Mouse (Mus musculus): ENCODE results near the gene 1700029F12Rik. TPM values are rescaled to one million over a fixed set of nuclear protein-coding genes. Genes with fewer than 3 reads are reported as not detected.
"Not testable (repeated sequence)": the region's sequence is repeated elsewhere in the genome, so short reads cannot be mapped to it uniquely, and the experiment has no call there.

Gene 1700029F12Rik
- polyA plus RNA-seq, 1 experiment from 2014 or later, result not detected

- not testable (repeated sequence) for H3K36me3 ChIP-seq; H3K9ac ChIP-seq; ATAC-seq (replicated peaks; ENCODE audit: insufficient number of reproducible peaks, insufficient read depth, low FRiP score, low read depth); H3K4me1 ChIP-seq (replicated peaks); H3K9me3 ChIP-seq (replicated peaks); H3K27ac ChIP-seq; H3K4me2 ChIP-seq; H3K4me3 ChIP-seq
- peaks cover 12% of the 10 kb centered on the region for H3K27me3 ChIP-seq
- 44% methylated on average over 18 of the region's 18 CpGs for whole genome bisulfite sequencing
Measured at GRCm38 (mm10) chr13:97064844-97065621, 30.9 kb upstream of the 1700029F12Rik start.

GRCm38 (mm10) chr13:97064413-97064812 lies 30.3 kb upstream of the 1700029F12Rik start:
- ATAC-seq (replicated peaks; ENCODE audit: insufficient number of reproducible peaks, insufficient read depth, low FRiP score, low read depth), result no peak
- H3K27ac ChIP-seq, result no peak overlapping the region

GRCm38 (mm10) chr13:97063431-97063830 lies 29.3 kb upstream of the 1700029F12Rik start:
- H3K36me3 ChIP-seq, result no peaks in the 10 kb centered on the region
- no peak overlapping the region for H3K4me3 ChIP-seq
- peaks cover 7% of the 10 kb centered on the region; the same call in 1 of the 2 replicates for H3K27me3 ChIP-seq
- H3K27ac ChIP-seq, result no peak overlapping the region
- 71% methylated on average over 2 of the region's 2 CpGs for WGBS
- H3K9me3 ChIP-seq (replicated peaks), result no peaks in the 10 kb centered on the region
- H3K4me2 ChIP-seq, result no peak overlapping the region
- H3K9ac ChIP-seq, result no peak overlapping the region
- ATAC-seq (replicated peaks; ENCODE audit: insufficient number of reproducible peaks, insufficient read depth, low FRiP score, low read depth), result no peak
- H3K4me1 ChIP-seq (replicated peaks), result no peaks in the 10 kb centered on the region

More at GRCm38 (mm10) chr13:97064413-97064812, 30.3 kb upstream of the 1700029F12Rik start:
- peaks cover 7% of the 10 kb centered on the region; the same call in 1 of the 2 replicates for H3K27me3 ChIP-seq
- H3K36me3 ChIP-seq, result no peaks in the 10 kb centered on the region
- H3K9me3 ChIP-seq (replicated peaks), result no peaks in the 10 kb centered on the region
- no peak overlapping the region for H3K9ac ChIP-seq
- no peak overlapping the region for H3K4me2 ChIP-seq
- WGBS, result 37% methylated on average over 3 of the region's 3 CpGs
- no peak overlapping the region for H3K4me3 ChIP-seq
- no peaks in the 10 kb centered on the region for H3K4me1 ChIP-seq (replicated peaks)

- Histone ChIP-seq H3K27ac (no peak overlapping the region), H3K4me3 (no peak overlapping the region), H3K4me1 (replicated peaks) (no peaks in the 10 kb centered on the region), H3K9me3 (replicated peaks) (no peaks in the 10 kb centered on the region), H3K36me3 (no peaks in the 10 kb centered on the region), H3K9ac (no peak overlapping the region), H3K4me2 (no peak overlapping the region), H3K27me3 (peaks cover 4% of the 10 kb centered on the region; the same call in 1 of the 2 replicates)
- 91% methylated on average over 3 of the region's 3 CpGs for WGBS
- ATAC-seq (replicated peaks; ENCODE audit: insufficient number of reproducible peaks, insufficient read depth, low FRiP score, low read depth), result no peak
Measured at GRCm38 (mm10) chr13:97062151-97062550, 28.0 kb upstream of the 1700029F12Rik start.

- H3K27ac ChIP-seq, result no peak overlapping the region
- H3K9ac ChIP-seq, result no peak overlapping the region
- H3K27me3 ChIP-seq, result no peaks in the 10 kb centered on the region
- WGBS, result 50% methylated on average over 5 of the region's 8 CpGs
- no peak overlapping the region for H3K4me3 ChIP-seq
- no peak overlapping the region for H3K4me2 ChIP-seq
- no peaks in the 10 kb centered on the region for H3K36me3 ChIP-seq
- no peaks in the 10 kb centered on the region for H3K4me1 ChIP-seq (replicated peaks)
- H3K9me3 ChIP-seq (replicated peaks), result no peaks in the 10 kb centered on the region
- ATAC-seq (replicated peaks; ENCODE audit: insufficient number of reproducible peaks, insufficient read depth, low FRiP score, low read depth), result no peak
Measured at GRCm38 (mm10) chr13:97060331-97060730, 26.2 kb upstream of the 1700029F12Rik start.

GRCm38 (mm10) chr13:97059746-97060145 lies 25.6 kb upstream of the 1700029F12Rik start:
- Histone ChIP-seq H3K9ac (no peak overlapping the region), H3K9me3 (replicated peaks) (no peaks in the 10 kb centered on the region), H3K27ac (no peak overlapping the region), H3K4me3 (no peak overlapping the region), H3K4me1 (replicated peaks) (no peaks in the 10 kb centered on the region), H3K27me3 (no peaks in the 10 kb centered on the region), H3K4me2 (no peak overlapping the region), H3K36me3 (no peaks in the 10 kb centered on the region)
- 92% methylated on average over 6 of the region's 6 CpGs for WGBS
- ATAC-seq (replicated peaks; ENCODE audit: insufficient number of reproducible peaks, insufficient read depth, low FRiP score, low read depth), result no peak

- H3K4me2 ChIP-seq, result no peak overlapping the region
- no peak overlapping the region for H3K27ac ChIP-seq
- WGBS, result 52% methylated on average over 4 of the region's 4 CpGs
- no peak overlapping the region for H3K9ac ChIP-seq
- H3K9me3 ChIP-seq (replicated peaks), result no peaks in the 10 kb centered on the region
- H3K4me1 ChIP-seq (replicated peaks), result 0 out of 2 replicates have a peak, but pooled peaks cover 4% of the 10 kb centered on the region
- no peaks in the 10 kb centered on the region for H3K36me3 ChIP-seq
- no peak overlapping the region for H3K4me3 ChIP-seq
- no peaks in the 10 kb centered on the region for H3K27me3 ChIP-seq
- ATAC-seq (replicated peaks; ENCODE audit: insufficient number of reproducible peaks, insufficient read depth, low FRiP score, low read depth), result no peak
Measured at GRCm38 (mm10) chr13:97057817-97058216, 23.7 kb upstream of the 1700029F12Rik start.

- Histone ChIP-seq H3K27me3 (no peaks in the 10 kb centered on the region), H3K9ac (no peak overlapping the region), H3K4me1 (replicated peaks) (0 out of 2 replicates have a peak, but pooled peaks cover 4% of the 10 kb centered on the region), H3K27ac (no peak overlapping the region), H3K4me2 (no peak overlapping the region), H3K9me3 (replicated peaks) (no peaks in the 10 kb centered on the region), H3K36me3 (no peaks in the 10 kb centered on the region), H3K4me3 (no peak overlapping the region)
- WGBS, result 43% methylated on average over 8 of the region's 8 CpGs
- no peak for ATAC-seq (replicated peaks; ENCODE audit: insufficient number of reproducible peaks, insufficient read depth, low FRiP score, low read depth)
Measured at GRCm38 (mm10) chr13:97053844-97054243, 19.7 kb upstream of the 1700029F12Rik start.

- 10% methylated on average over 11 of the region's 11 CpGs for WGBS
- H3K9me3 ChIP-seq (replicated peaks), result no peaks in the 10 kb centered on the region
- H3K27ac ChIP-seq, result no peak overlapping the region
- no peak overlapping the region for H3K4me3 ChIP-seq
- no peaks in the 10 kb centered on the region for H3K27me3 ChIP-seq
- H3K9ac ChIP-seq, result no peak overlapping the region
- 0 out of 2 replicates have a peak, but pooled peaks cover 4% of the 10 kb centered on the region for H3K4me1 ChIP-seq (replicated peaks)
- H3K36me3 ChIP-seq, result no peaks in the 10 kb centered on the region
- no peak overlapping the region for H3K4me2 ChIP-seq
- no peak for ATAC-seq (replicated peaks; ENCODE audit: insufficient number of reproducible peaks, insufficient read depth, low FRiP score, low read depth)
Measured at GRCm38 (mm10) chr13:97052667-97053066, 18.5 kb upstream of the 1700029F12Rik start.

GRCm38 (mm10) chr13:97051158-97051557 lies 17.0 kb upstream of the 1700029F12Rik start:
- Histone ChIP-seq H3K27ac (no peak overlapping the region), H3K27me3 (no peaks in the 10 kb centered on the region), H3K9ac (no peak overlapping the region), H3K4me1 (replicated peaks) (0 out of 2 replicates have a peak, but pooled peaks cover 4% of the 10 kb centered on the region), H3K9me3 (replicated peaks) (no peaks in the 10 kb centered on the region), H3K4me3 (no peak overlapping the region), H3K4me2 (no peak overlapping the region), H3K36me3 (no peaks in the 10 kb centered on the region)
- no peak for ATAC-seq (replicated peaks; ENCODE audit: insufficient number of reproducible peaks, insufficient read depth, low FRiP score, low read depth)
- 67% methylated on average over 6 of the region's 6 CpGs for WGBS

- no peaks in the 10 kb centered on the region for H3K4me1 ChIP-seq (replicated peaks)
- H3K9me3 ChIP-seq (replicated peaks), result no peaks in the 10 kb centered on the region
- H3K27me3 ChIP-seq, result no peaks in the 10 kb centered on the region
- 79% methylated on average over 13 of the region's 13 CpGs for WGBS
- no peaks in the 10 kb centered on the region for H3K36me3 ChIP-seq
- no peak overlapping the region for H3K4me3 ChIP-seq
- H3K27ac ChIP-seq, result no peak overlapping the region
- no peak overlapping the region for H3K4me2 ChIP-seq
- ATAC-seq (replicated peaks; ENCODE audit: insufficient number of reproducible peaks, insufficient read depth, low FRiP score, low read depth), result no peak
- no peak overlapping the region for H3K9ac ChIP-seq
Measured at GRCm38 (mm10) chr13:97030075-97030474, 4.1 kb downstream of the 1700029F12Rik start.

GRCm38 (mm10) chr13:97021906-97022305 lies 12.3 kb downstream of the 1700029F12Rik start:
- Histone ChIP-seq H3K36me3 (no peaks in the 10 kb centered on the region), H3K27me3 (no peaks in the 10 kb centered on the region), H3K9ac (no peak overlapping the region), H3K4me2 (no peak overlapping the region), H3K9me3 (replicated peaks) (no peaks in the 10 kb centered on the region), H3K4me1 (replicated peaks) (peaks cover 10% of the 10 kb centered on the region), H3K4me3 (no peak overlapping the region), H3K27ac (no peak overlapping the region)
- no peak for ATAC-seq (replicated peaks; ENCODE audit: insufficient number of reproducible peaks, insufficient read depth, low FRiP score, low read depth)
- WGBS, result 12% methylated on average over 4 of the region's 4 CpGs
